Mouse (Mus musculus) G1E (cell line): ENCODE measurements around the gene Slamf6. TPM values are rescaled to one million over a fixed set of nuclear protein-coding genes. Genes with fewer than 3 reads are reported as not detected.

ENCODE experiments used
- ATAC-seq: 2 replicates; pipeline ENCODE4 v1.8.0; 2016; ENCODE audit warnings: mild to moderate bottlenecking; ENCODE audit not compliant: insufficient number of reproducible peaks, poor library complexity, low FRiP score, severe bottlenecking; ENCODE audit errors: extremely low read depth
- DNase-seq: peaks from one replicate; pipeline ENCODE4 v3.0.0; 2012; ENCODE audit warnings: low spot score
- H3K27me3 ChIP-seq: 2 replicates; pipeline ENCODE4 v1.6.1; 2012; ENCODE audit warnings: mild to moderate bottlenecking, low read length, inconsistent platforms; ENCODE audit not compliant: insufficient read depth
- H3K36me3 ChIP-seq: replicated peaks from 2 replicates; pipeline ENCODE3; 2012; ENCODE audit warnings: mild to moderate bottlenecking, inconsistent platforms
- H3K4me1 ChIP-seq: 2 replicates; pipeline ENCODE4 v1.6.1; 2012; ENCODE audit warnings: low read depth, low read length, inconsistent platforms, mixed read lengths; ENCODE audit not compliant: insufficient read depth
- H3K4me3 ChIP-seq: 2 replicates; pipeline ENCODE4 v1.5.1; 2012; ENCODE audit warnings: low read depth, mild to moderate bottlenecking, inconsistent platforms, low read length, moderate library complexity, mixed read lengths
- H3K9me3 ChIP-seq: replicated peaks from 2 replicates; pipeline ENCODE4 v1.6.1; 2012; ENCODE audit warnings: inconsistent platforms
- CTCF ChIP-seq: IDR thresholded peaks from 2 replicates; pipeline ENCODE4 v1.5.1; 2012; ENCODE audit warnings: low read depth, low read length, inconsistent platforms, mixed read lengths
- GATA1 ChIP-seq: IDR thresholded peaks from 2 replicates; pipeline ENCODE4 v1.6.1; 2012; ENCODE audit warnings: borderline replicate concordance, low read length, inconsistent platforms, mixed read lengths
- GATA2 ChIP-seq: IDR thresholded peaks from 2 replicates; pipeline ENCODE4 v1.6.1; 2012; ENCODE audit warnings: low read depth, low read length, inconsistent platforms, borderline replicate concordance
- POLR2AphosphoS5 ChIP-seq: IDR thresholded peaks from 2 replicates; pipeline ENCODE4 v1.6.1; 2012; ENCODE audit warnings: low read depth, low read length, inconsistent platforms; ENCODE audit not compliant: insufficient replicate concordance
- TAL1 ChIP-seq: conservative IDR thresholded peaks from 2 replicates; pipeline ENCODE4 v1.6.1; 2012; ENCODE audit warnings: low read depth, low read length, inconsistent platforms, mixed read lengths
- polyA plus RNA-seq: library from polyadenylated mRNA; stranded (reverse); fragments of >175 nt; gene quantifications from 2 replicates; pipeline ENCODE4 v1.2.3, GENCODE M21; 2012
- total RNA-seq, 2 experiments: library from RNA; stranded (forward) in 1 of 2; stranded (reverse) in 1 of 2; fragments of 200-1000 nt in 1 of 2; fragments of >200 nt in 1 of 2; fragmentation: Nextera tagmentation in 1 of 2; gene quantifications; 2 replicates each; pipeline ENCODE4 v1.2.3; 2014 to 2017

Gene Slamf6
- total and polyA plus RNA-seq, 3 experiments, result 0.44 TPM; not detected in 2

DNA sequence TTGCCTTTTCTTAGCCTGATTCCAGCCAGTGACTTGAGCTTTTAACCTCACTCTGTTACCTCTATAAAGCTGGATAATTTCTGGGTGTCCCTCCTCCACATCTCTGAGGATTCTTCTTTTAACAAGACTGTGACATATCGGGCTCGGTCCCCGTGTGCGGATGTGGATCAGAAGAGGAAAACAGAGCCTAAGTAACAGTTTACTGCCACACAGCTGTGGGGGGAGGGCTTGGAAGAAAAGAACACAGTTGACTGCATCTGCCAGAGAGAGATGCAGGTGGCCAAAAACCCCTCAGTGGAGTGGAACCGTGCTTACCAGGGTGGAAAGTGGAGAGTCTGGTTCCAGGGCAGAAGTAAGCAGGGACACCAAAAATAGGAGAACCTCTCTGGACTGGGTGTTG, 1.9 kb downstream of the Slamf6 start:
- ATAC-seq (no peak), DNase-seq (no peak)
- H3K4me3 ChIP-seq, result no peak overlapping the region

DNA sequence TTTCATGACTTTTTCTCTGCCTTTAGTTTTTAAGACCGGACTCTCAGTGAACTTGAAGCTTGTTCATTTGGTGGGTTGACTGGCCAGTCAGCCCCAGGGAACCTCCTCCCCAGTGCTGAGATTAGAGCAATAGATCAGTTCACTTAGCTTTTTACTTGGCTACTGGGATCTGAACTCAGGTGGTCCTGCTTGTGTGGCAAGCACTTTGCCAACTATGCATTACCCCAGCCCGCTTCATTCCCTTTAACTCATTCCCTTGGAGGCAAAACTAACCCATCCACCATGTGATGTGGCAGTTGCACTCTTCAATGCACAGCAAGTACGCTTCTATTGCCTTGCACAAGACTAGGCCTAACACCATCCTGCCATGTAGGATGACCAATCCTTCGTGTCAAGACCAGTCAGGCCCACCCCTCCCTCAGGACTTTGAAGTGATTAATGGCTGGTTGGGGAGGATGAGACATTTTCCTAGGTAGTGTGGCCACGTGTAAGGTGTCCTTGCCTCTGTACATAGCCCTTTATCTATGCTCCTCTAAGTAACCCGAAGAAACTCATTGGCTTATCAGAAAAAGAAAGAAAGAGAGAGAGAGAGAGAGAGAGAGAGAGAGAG, 2.7 kb downstream of the Slamf6 start:
- DNase-seq (no peak), ATAC-seq (no peak)
- Histone ChIP-seq H3K9me3 (peaks cover 26% of the 10 kb centered on the region), H3K4me3 (no peak overlapping the region), H3K27me3 (no peaks in the 10 kb centered on the region), H3K4me1 (no peaks in the 10 kb centered on the region), H3K36me3 (no peaks in the 10 kb centered on the region)
- TF ChIP-seq TAL1 (no peak), GATA2 (no peak), POLR2AphosphoS5 (no peak), GATA1 (no peak), CTCF (no peak)

More for the DNA sequence above, 1.9 kb downstream of the Slamf6 start:
- no peaks in the 10 kb centered on the region for H3K4me1 ChIP-seq
- H3K9me3 ChIP-seq, result peaks cover 28% of the 10 kb centered on the region
- no peaks in the 10 kb centered on the region for H3K36me3 ChIP-seq
- H3K27me3 ChIP-seq, result no peaks in the 10 kb centered on the region
- TF ChIP-seq POLR2AphosphoS5 (no peak), TAL1 (no peak), CTCF (no peak), GATA1 (no peak), GATA2 (no peak)

DNA sequence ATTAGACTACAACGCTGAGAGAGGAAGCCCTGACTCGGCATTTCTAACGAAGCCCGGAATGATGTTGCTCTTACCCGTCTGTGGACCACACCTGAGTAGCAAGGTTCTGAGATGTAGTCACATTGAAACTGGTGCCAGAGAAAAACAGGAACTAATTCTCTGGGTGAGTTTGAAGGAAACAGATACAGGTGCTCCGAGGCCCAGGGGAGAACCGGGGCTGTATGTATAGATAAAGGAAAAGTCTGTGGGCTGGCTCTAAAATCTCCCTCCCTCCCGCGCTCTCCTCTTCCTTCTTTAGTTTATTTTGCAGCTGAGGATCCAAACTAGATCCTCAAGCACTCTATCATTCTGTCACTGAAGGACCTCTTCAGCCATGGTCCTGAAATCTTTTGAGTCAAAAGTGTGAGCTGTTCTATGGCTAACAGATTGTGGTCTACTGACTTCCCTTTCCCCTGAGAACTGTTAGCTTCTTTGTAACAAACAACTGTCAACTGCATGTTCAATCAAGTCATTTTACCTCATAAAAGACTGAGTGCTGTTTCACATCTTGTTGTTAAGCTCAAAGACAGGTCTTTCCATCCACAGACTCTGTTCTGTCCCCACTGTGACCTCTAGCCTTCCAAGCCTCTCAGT, 3.8 kb downstream of the Slamf6 start:
- H3K9me3 ChIP-seq, result peaks cover 17% of the 10 kb centered on the region
- no peaks in the 10 kb centered on the region for H3K36me3 ChIP-seq

DNA sequence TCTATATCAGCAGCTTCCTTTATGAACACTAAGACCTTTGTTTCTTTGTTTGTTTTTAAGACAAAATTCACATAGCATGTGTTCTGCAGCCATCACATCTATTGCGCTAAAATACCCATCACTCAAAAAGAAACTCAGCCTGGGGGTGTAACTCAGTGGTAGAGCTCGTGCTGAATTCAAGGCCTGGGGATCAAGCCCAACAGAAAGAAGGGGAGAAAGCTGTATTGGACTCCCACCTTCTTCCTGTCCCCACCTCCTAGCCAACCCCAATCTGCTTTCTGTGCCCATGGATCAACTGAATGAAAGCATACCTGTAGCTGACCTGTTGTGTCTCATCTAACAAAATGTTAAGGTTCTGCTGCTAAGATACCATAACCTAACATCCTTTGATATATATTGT, 4.3 kb downstream of the Slamf6 start:
- no peak for ATAC-seq
- peaks cover 16% of the 10 kb centered on the region for H3K9me3 ChIP-seq
- no peaks in the 10 kb centered on the region for H3K36me3 ChIP-seq
- no peak for TF ChIP-seq POLR2AphosphoS5
- no peak for TF ChIP-seq TAL1
- no peak for TF ChIP-seq GATA1
- TF ChIP-seq GATA2, result no peak
- TF ChIP-seq CTCF, result no peak
- H3K27me3 ChIP-seq, result no peaks in the 10 kb centered on the region
- DNase-seq, result no peak
- no peak overlapping the region for H3K4me3 ChIP-seq
- no peaks in the 10 kb centered on the region for H3K4me1 ChIP-seq

More for the DNA sequence above, 3.8 kb downstream of the Slamf6 start:
- Histone ChIP-seq H3K4me1 (no peaks in the 10 kb centered on the region), H3K27me3 (no peaks in the 10 kb centered on the region), H3K4me3 (no peak overlapping the region)
- ATAC-seq (no peak), DNase-seq (no peak)
- TF ChIP-seq POLR2AphosphoS5, result no peak
- no peak for TF ChIP-seq TAL1
- TF ChIP-seq GATA1, result no peak
- TF ChIP-seq GATA2, result no peak
- TF ChIP-seq CTCF, result no peak

DNA sequence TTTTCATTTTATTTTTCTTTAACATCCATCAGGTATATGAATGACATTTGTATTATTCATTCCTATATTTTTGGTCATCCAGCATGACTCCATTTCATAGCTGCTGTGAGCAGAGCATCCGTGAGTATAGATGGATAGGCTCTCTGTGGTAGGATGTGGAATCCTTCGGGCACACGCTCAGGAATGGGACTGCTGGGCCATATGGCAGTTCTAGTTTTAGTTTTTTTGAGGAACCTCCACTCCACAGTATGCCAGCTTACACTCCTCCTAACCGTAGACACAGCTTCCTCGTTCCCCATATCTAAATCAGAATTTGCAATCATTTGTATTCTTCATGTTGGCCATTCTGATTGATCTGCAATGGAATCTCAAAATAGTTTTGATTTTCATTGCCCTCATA, 5.5 kb downstream of the Slamf6 start:
- no peak for ATAC-seq
- no peaks in the 10 kb centered on the region for H3K4me1 ChIP-seq

DNA sequence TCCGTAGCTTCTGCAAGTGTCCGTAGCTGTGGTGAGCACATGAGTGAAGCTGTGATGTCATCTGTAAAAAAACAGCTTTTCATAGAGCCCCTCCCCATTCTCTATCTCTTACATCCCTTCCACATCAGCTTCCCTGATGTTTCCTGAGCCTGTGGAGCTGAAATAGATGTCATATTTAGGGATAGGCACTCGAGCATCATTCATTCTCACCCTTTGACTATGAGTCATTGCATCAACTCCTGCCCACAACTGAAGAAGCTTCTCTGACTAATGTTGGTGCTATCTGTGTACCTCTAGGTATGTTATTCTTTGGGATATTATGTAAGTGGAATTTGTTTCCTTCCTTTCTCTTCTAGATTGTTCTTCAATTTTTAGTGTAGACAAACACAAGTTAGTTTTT, 7.6 kb downstream of the Slamf6 start:
- no peaks in the 10 kb centered on the region for H3K36me3 ChIP-seq
- DNase-seq, result no peak
- H3K9me3 ChIP-seq, result peaks cover 8% of the 10 kb centered on the region
- no peak for ATAC-seq
- no peak for TF ChIP-seq GATA1
- H3K4me1 ChIP-seq, result no peaks in the 10 kb centered on the region
- no peak overlapping the region for H3K4me3 ChIP-seq
- H3K27me3 ChIP-seq, result no peaks in the 10 kb centered on the region

More for the DNA sequence above, 5.5 kb downstream of the Slamf6 start:
- TF ChIP-seq POLR2AphosphoS5 (no peak), GATA1 (no peak), GATA2 (no peak), TAL1 (no peak), CTCF (no peak)
- Histone ChIP-seq H3K9me3 (peaks cover 12% of the 10 kb centered on the region), H3K27me3 (no peaks in the 10 kb centered on the region), H3K36me3 (no peaks in the 10 kb centered on the region), H3K4me3 (no peak overlapping the region)
- no peak for DNase-seq

DNA sequence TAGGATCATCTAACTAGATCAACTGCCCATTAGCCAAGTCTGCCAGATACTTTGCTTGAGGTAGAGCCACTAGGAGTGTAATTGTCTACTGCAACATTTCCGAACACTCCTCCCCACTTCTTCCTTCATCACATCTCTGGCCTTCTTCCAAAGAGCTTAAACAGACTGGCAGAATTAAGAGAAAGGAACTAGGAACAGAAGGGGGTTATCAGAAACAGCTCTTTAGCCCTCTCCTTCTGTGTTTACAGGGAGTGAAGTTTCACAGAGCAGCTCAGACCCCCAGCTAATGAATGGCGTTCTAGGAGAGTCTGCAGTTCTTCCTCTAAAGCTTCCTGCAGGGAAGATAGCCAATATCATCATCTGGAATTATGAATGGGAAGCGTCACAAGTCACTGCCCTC, 16.5 kb downstream of the Slamf6 start:
- Histone ChIP-seq H3K9me3 (peaks cover 42% of the 10 kb centered on the region), H3K27me3 (no peaks in the 10 kb centered on the region), H3K36me3 (no peaks in the 10 kb centered on the region), H3K4me1 (no peaks in the 10 kb centered on the region), H3K4me3 (no peak overlapping the region)
- DNase-seq, result no peak
- no peak for ATAC-seq
- no peak for TF ChIP-seq TAL1
